Mouse (Mus musculus) CD4-positive, CD25-positive, alpha-beta regulatory T cell, adult 4 months (primary cell): ENCODE results near the gene Hoxa2. TPM values are rescaled to one million over a fixed set of nuclear protein-coding genes. Genes with fewer than 3 reads are reported as not detected.

Experiments used
- ATAC-seq: one replicate; pipeline ENCODE4 v1.8.0; 2017
- polyA plus RNA-seq, 2 experiments: library from polyadenylated mRNA; unstranded; fragments of 100-300 nt; shearing (Covaris generic); gene quantifications; one replicate each; pipeline ENCODE4 v1.2.1; 2017

Gene Hoxa2
- polyA plus RNA-seq, 2 experiments from 2014 or later: not detected

GRCm38 (mm10) chr6:52201269-52201668 lies 36.6 kb upstream of the Hoxa2 start:
- ATAC-seq: no peak

- no peak for ATAC-seq
Measured at GRCm38 (mm10) chr6:52200751-52201250, 36.2 kb upstream of the Hoxa2 start.

- ATAC-seq: no peak
Measured at GRCm38 (mm10) chr6:52200073-52200750, 35.6 kb upstream of the Hoxa2 start.

- ATAC-seq: no peak
Measured at GRCm38 (mm10) chr6:52197271-52197670, 32.6 kb upstream of the Hoxa2 start.

- ATAC-seq: no peak
Measured at GRCm38 (mm10) chr6:52196811-52197210, 32.2 kb upstream of the Hoxa2 start.

GRCm38 (mm10) chr6:52194690-52195089 lies 30.1 kb upstream of the Hoxa2 start:
- no peak for ATAC-seq

- ATAC-seq: peak; percentile 90
Measured at GRCm38 (mm10) chr6:52191860-52192550, 27.4 kb upstream of the Hoxa2 start.

GRCm38 (mm10) chr6:52190906-52191810 lies 26.5 kb upstream of the Hoxa2 start, which contains the start of gene Hoxa4:
Gene Hoxa4 (minus strand): TSS chr6:52191753.
- peak; percentile 20 for ATAC-seq

GRCm38 (mm10) chr6:52190410-52190809 lies 25.8 kb upstream of the Hoxa2 start:
- no peak for ATAC-seq

GRCm38 (mm10) chr6:52189909-52190308 lies 25.3 kb upstream of the Hoxa2 start:
- no peak for ATAC-seq

GRCm38 (mm10) chr6:52189172-52189591 lies 24.6 kb upstream of the Hoxa2 start:
- no peak for ATAC-seq

GRCm38 (mm10) chr6:52186500-52186899 lies 21.9 kb upstream of the Hoxa2 start:
- ATAC-seq: no peak

GRCm38 (mm10) chr6:52185834-52186233 lies 21.2 kb upstream of the Hoxa2 start:
- no peak for ATAC-seq

- no peak for ATAC-seq
Measured at GRCm38 (mm10) chr6:52185222-52185621, 20.6 kb upstream of the Hoxa2 start.

GRCm38 (mm10) chr6:52184668-52185067 lies 20.0 kb upstream of the Hoxa2 start:
- no peak for ATAC-seq

GRCm38 (mm10) chr6:52183311-52184080 lies 18.9 kb upstream of the Hoxa2 start:
- no peak for ATAC-seq

- no peak for ATAC-seq
Measured at GRCm38 (mm10) chr6:52182793-52183192, 18.2 kb upstream of the Hoxa2 start.

GRCm38 (mm10) chr6:52182030-52182429 lies 17.4 kb upstream of the Hoxa2 start:
- ATAC-seq: no peak

- no peak for ATAC-seq
Measured at GRCm38 (mm10) chr6:52180726-52181125, 16.1 kb upstream of the Hoxa2 start.

- ATAC-seq: no peak
Measured at GRCm38 (mm10) chr6:52180213-52180710, 15.6 kb upstream of the Hoxa2 start.

- ATAC-seq: no peak
Measured at GRCm38 (mm10) chr6:52179690-52180089, 15.1 kb upstream of the Hoxa2 start.
